Mouse (Mus musculus): ENCODE measurements around the gene Ccnb1.

DNA sequence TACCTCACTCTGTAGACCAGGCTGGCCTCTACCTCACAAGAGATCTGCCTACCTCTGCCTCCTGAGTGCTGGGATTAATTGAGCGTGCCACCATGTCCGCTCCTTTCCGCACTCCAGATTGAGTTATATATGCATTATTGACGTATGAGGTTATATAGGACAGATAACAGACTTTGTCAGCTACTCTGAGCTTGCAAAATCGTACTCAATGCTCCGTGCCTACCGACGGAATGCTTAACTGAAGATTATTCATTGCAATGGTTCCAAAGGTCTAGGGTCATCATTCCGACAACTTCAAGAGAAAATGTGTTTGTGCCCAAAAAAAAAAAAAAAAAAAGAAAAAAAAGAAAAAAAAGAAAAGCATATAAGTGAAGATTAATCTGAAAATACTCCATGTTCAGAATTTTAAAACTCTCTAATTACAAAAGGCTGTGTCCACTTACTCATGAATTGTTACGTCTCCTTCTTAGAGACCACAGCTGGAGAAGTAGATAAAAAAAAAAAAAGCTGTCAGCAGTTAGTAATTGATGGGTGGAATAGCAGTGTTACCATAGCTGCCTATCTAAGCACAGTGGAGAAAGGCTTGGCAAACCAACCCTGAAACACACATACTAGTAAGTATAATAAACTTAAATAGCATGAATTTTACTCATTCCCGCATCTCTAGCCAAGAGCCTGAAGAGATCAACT lies 42.9 kb downstream of the Ccnb1 start:
- no peak for TF ChIP-seq EP300 (IDR thresholded peaks at IDR 0.05)
- TF ChIP-seq CTCF (IDR thresholded peaks at IDR 0.05) = no peak

All from lung, postnatal 0 days (tissue).